Mouse (Mus musculus): Measurements from ENCODE around the gene Gm28048.

Gene Gm28048

DNA sequence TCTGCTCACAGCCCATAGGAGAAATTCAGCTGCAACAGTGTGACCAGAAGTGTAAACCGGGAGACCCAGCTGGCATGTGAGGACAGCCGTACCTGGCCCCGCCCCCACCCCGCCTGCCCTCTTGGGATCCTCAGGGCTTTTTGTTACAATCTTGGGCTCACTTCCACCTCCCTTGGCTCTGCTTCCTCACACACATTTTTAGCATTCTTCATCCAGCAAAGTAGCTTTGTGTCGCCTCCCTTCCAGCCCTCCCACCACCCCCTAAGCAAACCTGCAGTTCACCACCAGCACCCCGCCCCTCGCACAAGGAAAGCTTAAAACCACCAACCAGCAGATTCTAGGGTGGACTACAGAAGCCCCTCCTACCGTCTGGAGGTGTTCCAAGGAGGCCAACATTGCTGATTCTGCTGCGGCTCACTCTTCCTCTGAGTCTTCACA, 181.9 kb downstream of the Gm28048 start:
- DNase-seq (ENCODE audit: extremely low spot score), result peak; percentile 36

DNA sequence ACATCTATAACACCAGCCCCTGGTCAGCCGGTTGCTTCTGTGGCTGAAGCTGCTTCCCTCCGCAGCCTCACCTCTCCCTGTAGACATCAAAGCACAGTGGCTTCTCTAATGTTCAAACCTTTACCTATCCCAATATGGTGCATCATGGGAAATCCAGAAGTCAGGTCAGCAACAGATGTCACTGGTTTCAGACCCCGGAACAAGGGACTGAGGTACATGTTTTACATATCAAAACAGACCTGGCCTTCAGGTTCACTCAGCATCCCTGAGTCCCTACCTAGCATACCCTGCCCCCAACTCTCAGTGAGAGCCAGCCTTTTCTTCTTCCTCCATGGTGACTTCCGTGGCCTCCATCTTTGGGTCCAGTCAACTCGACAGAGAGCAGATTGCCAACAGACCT, 183.0 kb downstream of the Gm28048 start:
- DNase-seq (ENCODE audit: extremely low spot score), result no peak

DNA sequence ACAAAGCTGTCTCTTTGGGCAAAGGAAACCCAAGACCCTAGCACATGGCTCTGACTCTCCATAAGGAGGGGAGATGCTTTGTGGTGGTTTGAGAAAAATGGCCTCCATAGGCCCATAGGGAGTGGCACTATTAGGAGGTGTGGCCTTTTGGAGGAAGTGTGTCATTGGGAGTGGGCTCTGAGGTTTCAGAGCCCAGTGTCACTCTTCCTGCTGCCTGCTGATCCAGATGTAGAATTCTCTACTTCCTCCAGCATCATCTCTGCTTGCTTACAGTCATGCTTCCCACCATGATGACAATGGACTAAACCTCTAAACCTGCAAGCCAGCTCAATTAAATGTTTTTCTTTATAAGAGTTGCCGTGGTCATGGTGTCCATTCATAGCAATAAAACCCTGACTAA, 187.2 kb downstream of the Gm28048 start:
- DNase-seq (ENCODE audit: extremely low spot score), result no peak

- no peak for DNase-seq (ENCODE audit: extremely low spot score)
Observed at GRCm38 (mm10) chr11:22793881-22794203, 188.0 kb downstream of the Gm28048 start.

GRCm38 (mm10) chr11:22793176-22793880, 188.6 kb downstream of the Gm28048 start:
- no peak for DNase-seq (ENCODE audit: extremely low spot score)

- no peak for DNase-seq (ENCODE audit: extremely low spot score)
Observed at GRCm38 (mm10) chr11:22792149-22792548, 189.7 kb downstream of the Gm28048 start.

- no peak for DNase-seq (ENCODE audit: extremely low spot score)
Observed at GRCm38 (mm10) chr11:22791726-22792125, 190.2 kb downstream of the Gm28048 start.

DNA sequence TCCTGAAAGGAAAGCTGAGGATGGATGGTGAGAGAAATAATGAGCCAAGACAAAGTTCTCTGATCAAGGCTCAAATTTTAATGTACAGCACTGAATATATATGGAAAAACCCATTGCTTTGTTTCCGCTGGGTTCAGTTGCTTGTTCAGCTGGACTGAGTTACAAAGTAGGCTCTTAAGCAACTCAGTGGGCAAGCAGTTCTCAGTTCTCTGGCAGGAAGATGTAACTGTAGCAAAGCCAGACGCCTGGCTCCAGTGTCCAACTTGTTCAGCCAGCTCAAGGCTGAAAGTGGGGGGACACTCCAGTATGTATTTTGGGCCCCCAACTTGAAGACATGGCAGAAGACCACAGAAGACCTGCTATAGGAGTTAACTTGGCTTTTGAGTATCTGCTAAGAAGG, 194.1 kb downstream of the Gm28048 start:
- DNase-seq (ENCODE audit: extremely low spot score), result no peak

Measured in embryo, embryonic 9.5 days (tissue).